Mouse (Mus musculus) gonadal fat pad, adult 2 months (tissue): ENCODE measurements around the gene Trim52. TPM values are rescaled to one million over a fixed set of nuclear protein-coding genes. Genes with fewer than 3 reads are reported as not detected.

Experiments
- polyA plus RNA-seq: library from polyadenylated mRNA; depleted of rRNA; stranded (reverse); fragments of >200 nt; gene quantifications from 2 replicates; pipeline ENCODE4 v1.2.3, GENCODE M21; 2012; rRNA removed

Trim52 gene
- polyA plus RNA-seq, 1 experiment, result 0.16 TPM

Other genes with a start within 250 kb of the Trim52 start
- gene Spry2, start 209.4 kb upstream of the Trim52 start, polyA plus RNA-seq, result 16.2 and 17.9 TPM in 2 replicates